Mouse (Mus musculus): ENCODE measurements around the gene 4632433K11Rik.
"Not testable (repeated sequence)": the region's sequence is repeated elsewhere in the genome, so short reads cannot be mapped to it uniquely, and the experiment has no call there.

4632433K11Rik gene

GRCm38 (mm10) chr7:5033818-5034217, at the start of gene 4632433K11Rik:
Gene 4632433K11Rik (plus strand): TSS chr7:5034118.
- no peak for ATAC-seq (ENCODE audit: insufficient number of reproducible peaks, low FRiP score, low TSS enrichment)

GRCm38 (mm10) chr7:4988250-4988649, 45.7 kb upstream of the 4632433K11Rik start:
- ATAC-seq (ENCODE audit: insufficient number of reproducible peaks, low FRiP score, low TSS enrichment) = no peak

- ATAC-seq (ENCODE audit: insufficient number of reproducible peaks, low FRiP score, low TSS enrichment) = no peak
Observed at GRCm38 (mm10) chr7:4993347-4993998, 40.4 kb upstream of the 4632433K11Rik start.

GRCm38 (mm10) chr7:4993999-4994788, 39.7 kb upstream of the 4632433K11Rik start:
- ATAC-seq (ENCODE audit: insufficient number of reproducible peaks, low FRiP score, low TSS enrichment) = no peak; the same call in 1 of the 2 replicates

- no peak for ATAC-seq (ENCODE audit: insufficient number of reproducible peaks, low FRiP score, low TSS enrichment)
Observed at GRCm38 (mm10) chr7:4995268-4996002, 38.5 kb upstream of the 4632433K11Rik start.

GRCm38 (mm10) chr7:4996003-4996895, 37.7 kb upstream of the 4632433K11Rik start, which contains the start of gene Zfp579:
Gene Zfp579 (minus strand): TSS chr7:4996158.
- peak; percentile 50 for ATAC-seq (ENCODE audit: insufficient number of reproducible peaks, low FRiP score, low TSS enrichment)

GRCm38 (mm10) chr7:4996934-4997333, 37.0 kb upstream of the 4632433K11Rik start:
- no peak for ATAC-seq (ENCODE audit: insufficient number of reproducible peaks, low FRiP score, low TSS enrichment)

GRCm38 (mm10) chr7:4999876-5000275, 34.0 kb upstream of the 4632433K11Rik start:
- ATAC-seq (ENCODE audit: insufficient number of reproducible peaks, low FRiP score, low TSS enrichment) = no peak

- not testable (repeated sequence) for ATAC-seq (ENCODE audit: insufficient number of reproducible peaks, low FRiP score, low TSS enrichment)
Observed at GRCm38 (mm10) chr7:5002876-5003275, 31.0 kb upstream of the 4632433K11Rik start.

- no peak for ATAC-seq (ENCODE audit: insufficient number of reproducible peaks, low FRiP score, low TSS enrichment)
Observed at GRCm38 (mm10) chr7:5008229-5008628, 25.7 kb upstream of the 4632433K11Rik start.

GRCm38 (mm10) chr7:5012681-5013513, 21.0 kb upstream of the 4632433K11Rik start:
- no peak for ATAC-seq (ENCODE audit: insufficient number of reproducible peaks, low FRiP score, low TSS enrichment)

GRCm38 (mm10) chr7:5014251-5015117, 19.4 kb upstream of the 4632433K11Rik start, which contains the start of the genes Zfp524 and Fiz1:
Gene Zfp524 (plus strand): TSS chr7:5014415.
Gene Fiz1 (minus strand): TSS chr7:5014697.
- peak; percentile 36; the same call in 1 of the 2 replicates for ATAC-seq (ENCODE audit: insufficient number of reproducible peaks, low FRiP score, low TSS enrichment)

- ATAC-seq (ENCODE audit: insufficient number of reproducible peaks, low FRiP score, low TSS enrichment) = peak; percentile 81
Observed at GRCm38 (mm10) chr7:5015118-5016001, 18.6 kb upstream of the 4632433K11Rik start, which contains the start of gene Gm44973. Gene Gm44973 (plus strand): TSS chr7:5015496.

GRCm38 (mm10) chr7:5016057-5016456, 17.9 kb upstream of the 4632433K11Rik start:
- ATAC-seq (ENCODE audit: insufficient number of reproducible peaks, low FRiP score, low TSS enrichment) = no peak

GRCm38 (mm10) chr7:5016920-5017319, 17.0 kb upstream of the 4632433K11Rik start:
- ATAC-seq (ENCODE audit: insufficient number of reproducible peaks, low FRiP score, low TSS enrichment) = no peak

- no peak for ATAC-seq (ENCODE audit: insufficient number of reproducible peaks, low FRiP score, low TSS enrichment)
Observed at GRCm38 (mm10) chr7:5017352-5017751, 16.6 kb upstream of the 4632433K11Rik start.

GRCm38 (mm10) chr7:5017931-5018330, 16.0 kb upstream of the 4632433K11Rik start:
- ATAC-seq (ENCODE audit: insufficient number of reproducible peaks, low FRiP score, low TSS enrichment) = no peak

All from cerebellum, adult (tissue).